ENCODE assay signal across 1 mouse cellular context in genomic region chr2:30270134-30270533, GRCm38 (mm10).
TF ChIP-seq lines count a peak whose summit lies in the region.

No protein-coding gene starts in this region.

TF ChIP-seq in myocyte, 11 proteins besides CTCF, POLR2A, EP300 and RAD21 (continued from another document):
- no peak for TF ChIP-seq MYOD1 (IDR thresholded peaks at IDR 0.05; ENCODE audit: control insufficient read depth in 1 of 3, insufficient read length in 2 of 3, low read depth in 2 of 3)
- TF ChIP-seq USF1 (IDR thresholded peaks at IDR 0.05; ENCODE audit: low read depth) = no peak
- no peak for TF ChIP-seq POLR2AphosphoS2 (IDR thresholded peaks at IDR 0.05; ENCODE audit: insufficient read length, low read depth)
- no peak for TF ChIP-seq REST (IDR thresholded peaks at IDR 0.05; ENCODE audit: insufficient read depth, insufficient read length)
- TF ChIP-seq MYOG (IDR thresholded peaks at IDR 0.05; ENCODE audit: control insufficient read depth in 1 of 3, insufficient read depth in 1 of 3, insufficient read length in 2 of 3, low read depth in 2 of 3) = no peak
